Mouse (Mus musculus) fibroblast of lung, adult 2 months (primary cell): ENCODE results near the gene 2010111I01Rik.
A peak's percentile ranks its signal among the peaks of the same experiment; 100 is the strongest.
"Not testable (repeated sequence)": the region's sequence is repeated elsewhere in the genome, so short reads cannot be mapped to it uniquely, and the experiment has no call there.

Experiments
- DNase-seq: peaks from one replicate; pipeline ENCODE4 v3.0.0-alpha.2; 2011; ENCODE audit warnings: low read depth

The 2010111I01Rik gene

GRCm38 (mm10) chr13:62955997-62956396, 8.7 kb upstream of the 2010111I01Rik start:
- DNase-seq, result peak; percentile 40

GRCm38 (mm10) chr13:62956776-62957175, 7.9 kb upstream of the 2010111I01Rik start:
- no peak for DNase-seq

GRCm38 (mm10) chr13:62963358-62963757, 1.3 kb upstream of the 2010111I01Rik start:
- DNase-seq, result no peak

- DNase-seq, result no peak
Observed at GRCm38 (mm10) chr13:62968223-62968622, 3.5 kb downstream of the 2010111I01Rik start.

DNA sequence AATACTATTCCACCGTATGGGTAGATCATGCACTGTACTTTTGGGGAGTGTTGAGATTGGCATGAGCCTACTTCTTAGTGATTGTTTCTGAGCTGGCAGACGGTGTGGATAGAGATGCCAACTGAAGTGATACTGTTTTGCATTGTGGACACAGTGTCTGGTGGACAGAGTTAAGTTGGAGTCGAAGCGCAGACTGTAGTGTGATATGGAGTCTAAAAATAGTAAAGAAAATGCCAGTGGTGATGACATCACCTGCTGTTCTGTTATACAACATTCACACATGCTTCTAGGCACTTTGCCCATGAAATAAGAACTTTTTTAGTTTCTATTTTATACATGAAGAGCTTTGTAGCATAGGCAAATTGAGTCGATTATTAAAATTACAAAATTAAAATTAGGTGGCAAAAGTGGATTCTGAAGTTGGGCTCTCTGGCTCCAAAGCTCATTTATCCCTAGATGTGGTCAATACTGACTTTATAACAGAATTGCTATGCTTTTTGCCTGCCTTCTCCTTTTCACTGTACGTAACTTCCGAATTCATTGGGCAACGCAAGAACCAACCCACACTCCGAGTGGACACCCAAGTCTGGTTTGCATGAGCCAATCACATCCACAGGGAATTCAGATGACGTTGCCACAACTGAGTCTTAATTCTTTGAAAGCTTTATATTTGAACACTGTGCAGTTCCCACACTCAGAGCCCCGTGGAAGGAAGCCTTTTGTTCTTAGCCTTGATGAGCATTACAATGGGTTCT, 6.0 kb downstream of the 2010111I01Rik start:
- DNase-seq, result no peak

- DNase-seq, result no peak
Observed at GRCm38 (mm10) chr13:62972403-62972802, 7.7 kb downstream of the 2010111I01Rik start.

GRCm38 (mm10) chr13:62973111-62973510, 8.4 kb downstream of the 2010111I01Rik start:
- DNase-seq, result no peak

GRCm38 (mm10) chr13:62978104-62978503, 13.4 kb downstream of the 2010111I01Rik start:
- DNase-seq, result no peak

GRCm38 (mm10) chr13:62978784-62979183, 14.1 kb downstream of the 2010111I01Rik start:
- DNase-seq, result no peak

DNA sequence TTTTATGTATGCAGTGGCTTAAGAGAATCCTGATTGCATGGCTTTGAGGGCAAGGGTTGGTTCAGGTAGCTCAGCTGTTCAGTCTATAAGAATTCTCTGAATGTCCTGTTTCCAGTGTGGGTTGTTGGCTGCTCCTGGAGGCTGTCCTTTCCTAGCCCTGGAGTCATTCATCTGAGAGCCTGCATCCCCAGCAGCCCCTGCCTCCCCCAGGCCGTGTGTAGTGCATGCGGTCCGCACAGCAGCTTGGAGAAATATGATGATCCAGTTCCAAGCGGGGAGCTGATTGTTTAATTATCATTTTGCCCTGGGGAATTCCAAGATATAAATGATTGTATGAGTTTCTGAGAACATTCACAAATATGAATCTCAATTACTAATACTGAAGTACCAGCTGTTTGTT, 14.5 kb downstream of the 2010111I01Rik start:
- no peak for DNase-seq

GRCm38 (mm10) chr13:62980131-62980530, 15.4 kb downstream of the 2010111I01Rik start:
- DNase-seq, result no peak

DNA sequence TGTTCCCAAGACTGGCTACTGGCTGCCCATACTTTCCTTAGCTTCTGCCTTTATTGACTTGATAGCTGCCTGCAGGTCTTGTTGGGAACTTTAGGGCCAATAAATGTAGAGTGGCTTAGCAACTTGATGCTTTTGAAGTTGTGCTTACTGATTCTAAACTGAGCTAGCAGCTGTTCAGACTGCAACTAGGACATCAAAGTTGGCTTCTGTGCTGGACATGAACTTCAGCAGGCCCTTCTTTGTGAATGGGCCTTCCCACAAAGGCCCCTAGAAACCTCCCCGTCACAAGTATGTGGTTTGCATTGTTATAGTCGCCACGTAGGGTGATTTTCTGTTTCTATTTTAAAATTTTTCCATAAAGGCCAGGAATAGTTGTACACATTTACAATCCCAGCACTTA, 19.8 kb downstream of the 2010111I01Rik start:
- DNase-seq, result no peak

DNA sequence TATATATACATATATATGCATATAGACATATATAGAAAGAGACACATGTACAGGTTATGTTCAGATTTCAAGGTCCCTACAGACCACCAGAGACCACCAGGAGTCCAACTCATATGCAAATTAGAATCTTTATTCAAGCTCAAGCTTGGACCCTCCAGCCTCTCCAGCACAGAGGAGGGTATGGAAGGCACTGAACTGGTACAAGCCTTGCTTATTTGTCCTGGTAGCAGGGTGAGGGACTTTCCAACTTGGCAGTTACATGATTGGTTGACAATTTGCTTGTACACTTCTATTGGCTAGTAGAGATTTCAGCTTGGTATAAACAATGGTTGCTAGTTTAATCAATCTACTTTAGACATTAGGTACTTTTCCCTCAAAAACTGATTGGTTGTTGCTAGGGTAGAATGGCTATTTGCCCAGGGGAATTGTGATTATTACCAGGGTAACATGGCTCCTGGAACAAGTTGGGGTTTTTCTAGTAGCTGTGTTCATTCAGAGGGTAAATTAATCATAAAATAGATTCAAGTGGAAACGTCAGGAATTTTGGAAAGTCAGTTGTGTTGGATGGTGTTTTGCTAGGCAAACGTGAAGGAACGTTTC, 25.3 kb downstream of the 2010111I01Rik start:
- no peak for DNase-seq

DNA sequence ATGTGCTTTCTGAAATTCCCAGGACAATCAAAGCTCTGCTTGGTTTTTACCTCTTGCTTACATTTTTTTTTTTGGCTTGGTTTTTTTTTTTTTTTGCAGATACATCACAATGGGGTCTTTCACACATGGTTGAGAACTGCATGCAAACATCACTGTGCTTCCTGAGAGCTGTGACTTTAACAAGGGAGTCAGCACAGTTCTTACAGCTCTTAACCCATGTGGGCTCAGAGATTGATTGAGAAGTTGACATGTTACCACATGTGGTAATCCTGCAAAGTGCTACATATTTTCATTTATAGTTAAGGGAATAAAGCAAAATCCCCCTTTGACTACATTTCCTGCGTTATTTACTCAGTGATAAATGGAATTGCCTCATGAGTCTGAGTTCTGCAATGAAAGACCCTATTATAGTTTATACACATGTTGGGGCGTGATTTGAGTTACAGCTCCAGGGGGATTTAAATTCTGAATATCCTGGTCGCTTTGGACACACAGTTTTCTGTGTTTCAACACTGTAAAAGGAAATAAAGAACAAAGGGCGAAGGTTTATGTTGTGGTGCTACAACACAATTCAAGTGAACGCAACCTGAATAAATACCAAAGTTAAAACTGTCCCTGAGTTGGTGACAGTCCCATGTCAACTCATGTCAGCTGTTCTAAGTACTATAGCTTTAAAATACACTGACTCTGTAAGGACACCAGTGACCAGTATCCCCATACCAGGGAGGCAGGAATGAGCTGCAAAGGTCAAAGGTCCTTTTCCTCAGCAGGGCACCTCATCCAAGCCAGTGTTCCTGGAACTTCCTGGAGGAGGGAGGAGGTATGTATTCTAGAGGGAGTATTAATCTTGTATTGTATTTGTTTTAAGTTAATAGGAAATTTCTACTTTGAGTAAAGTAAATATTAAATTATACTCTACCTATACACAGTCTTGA, 29.1 kb downstream of the 2010111I01Rik start:
- no peak for DNase-seq

GRCm38 (mm10) chr13:62996767-62997166, 32.1 kb downstream of the 2010111I01Rik start:
- no peak for DNase-seq

DNA sequence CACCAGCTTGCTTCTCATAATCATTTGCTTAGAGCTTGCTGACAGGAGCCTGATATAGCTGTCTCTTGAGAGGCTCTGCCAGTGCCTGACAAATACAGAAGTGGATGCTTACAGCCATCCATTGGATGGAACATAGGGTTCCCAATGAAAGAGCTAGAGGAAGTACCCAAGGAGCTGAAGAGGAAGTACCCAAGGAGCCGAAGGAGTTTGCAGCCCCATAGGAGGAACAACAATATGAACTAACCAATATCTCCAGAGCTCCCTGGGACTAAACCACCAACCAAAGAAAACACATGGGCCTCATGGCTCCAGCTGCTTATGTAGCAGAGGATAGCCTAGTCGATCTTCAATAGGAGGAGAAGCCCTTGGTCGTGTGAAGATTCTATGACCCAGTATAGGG, 42.8 kb downstream of the 2010111I01Rik start:
- not testable (repeated sequence) for DNase-seq

DNA sequence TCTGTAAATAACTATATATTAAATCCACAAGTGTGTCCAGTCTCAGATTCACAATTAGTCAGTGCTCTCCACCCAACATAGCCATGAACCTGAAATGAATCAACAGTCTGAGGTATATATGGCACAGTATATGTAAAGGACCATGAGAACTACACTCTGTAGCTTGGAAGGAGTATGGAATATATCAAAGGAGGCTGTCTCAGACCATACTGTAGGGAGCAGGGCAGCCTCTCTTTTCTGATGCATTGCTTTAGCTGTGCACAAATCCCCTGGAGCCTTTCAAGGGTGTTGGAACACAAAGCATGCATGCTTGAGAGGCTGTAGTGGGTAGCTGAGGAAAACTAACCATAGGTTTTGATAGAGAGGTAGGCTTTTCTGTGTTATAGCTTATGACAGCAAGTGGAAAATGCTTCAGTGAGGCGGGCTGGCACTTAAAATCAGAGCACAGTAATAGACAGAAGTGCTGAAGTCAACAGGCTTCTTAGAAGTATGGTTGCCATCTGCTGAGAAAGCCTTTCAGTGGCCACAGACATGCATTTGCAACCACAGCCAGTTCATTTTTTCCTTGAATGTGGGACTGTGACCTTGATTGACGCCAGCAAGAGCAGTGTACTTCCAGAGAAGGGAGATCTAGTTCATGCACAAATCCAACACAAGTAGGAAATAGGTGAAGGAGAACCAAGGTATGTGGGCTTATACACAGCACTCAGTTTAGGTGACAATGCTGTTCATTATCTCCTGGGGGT, 45.8 kb downstream of the 2010111I01Rik start:
- DNase-seq, result peak; percentile 67

DNA sequence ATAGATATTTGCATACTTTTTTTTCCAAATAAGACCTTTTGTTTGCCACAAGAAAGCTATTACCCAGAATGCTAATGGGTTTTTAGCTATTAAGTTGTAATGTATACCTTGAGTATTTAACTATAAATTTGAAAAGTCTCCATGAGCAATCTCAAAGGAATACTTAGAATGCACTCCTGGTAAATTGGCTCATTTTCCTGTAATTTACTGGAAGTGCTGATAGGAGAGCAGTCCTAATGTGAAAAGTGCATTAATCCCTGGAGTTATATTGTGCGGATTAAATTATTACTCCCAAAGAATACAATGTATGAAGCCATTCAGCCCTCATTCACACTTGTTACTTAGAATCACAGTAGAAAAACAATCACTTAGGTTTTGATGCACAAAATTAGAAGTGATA, 49.7 kb downstream of the 2010111I01Rik start:
- no peak for DNase-seq

- DNase-seq, result no peak
Observed at GRCm38 (mm10) chr13:63015362-63015761, 50.7 kb downstream of the 2010111I01Rik start.

DNA sequence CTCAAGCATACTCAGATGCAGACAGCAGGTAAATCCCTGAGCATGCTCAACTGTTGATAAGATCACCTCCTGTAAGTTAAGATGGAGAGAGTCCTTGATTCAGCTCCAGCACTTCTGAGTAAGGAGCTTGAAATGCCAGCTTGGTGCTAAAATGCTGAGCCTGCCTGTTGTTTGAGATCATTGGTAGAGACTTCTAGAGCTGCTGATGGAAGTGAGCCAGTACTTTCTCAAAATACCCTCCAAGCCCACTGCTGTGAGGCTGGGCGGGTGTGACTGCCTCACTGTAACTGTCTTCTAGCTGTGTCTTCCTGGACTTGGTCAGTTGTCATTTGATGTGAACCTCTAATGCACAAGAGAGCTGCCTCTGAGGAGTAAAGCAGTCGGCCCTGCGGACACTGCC, 51.4 kb downstream of the 2010111I01Rik start:
- DNase-seq, result no peak

DNA sequence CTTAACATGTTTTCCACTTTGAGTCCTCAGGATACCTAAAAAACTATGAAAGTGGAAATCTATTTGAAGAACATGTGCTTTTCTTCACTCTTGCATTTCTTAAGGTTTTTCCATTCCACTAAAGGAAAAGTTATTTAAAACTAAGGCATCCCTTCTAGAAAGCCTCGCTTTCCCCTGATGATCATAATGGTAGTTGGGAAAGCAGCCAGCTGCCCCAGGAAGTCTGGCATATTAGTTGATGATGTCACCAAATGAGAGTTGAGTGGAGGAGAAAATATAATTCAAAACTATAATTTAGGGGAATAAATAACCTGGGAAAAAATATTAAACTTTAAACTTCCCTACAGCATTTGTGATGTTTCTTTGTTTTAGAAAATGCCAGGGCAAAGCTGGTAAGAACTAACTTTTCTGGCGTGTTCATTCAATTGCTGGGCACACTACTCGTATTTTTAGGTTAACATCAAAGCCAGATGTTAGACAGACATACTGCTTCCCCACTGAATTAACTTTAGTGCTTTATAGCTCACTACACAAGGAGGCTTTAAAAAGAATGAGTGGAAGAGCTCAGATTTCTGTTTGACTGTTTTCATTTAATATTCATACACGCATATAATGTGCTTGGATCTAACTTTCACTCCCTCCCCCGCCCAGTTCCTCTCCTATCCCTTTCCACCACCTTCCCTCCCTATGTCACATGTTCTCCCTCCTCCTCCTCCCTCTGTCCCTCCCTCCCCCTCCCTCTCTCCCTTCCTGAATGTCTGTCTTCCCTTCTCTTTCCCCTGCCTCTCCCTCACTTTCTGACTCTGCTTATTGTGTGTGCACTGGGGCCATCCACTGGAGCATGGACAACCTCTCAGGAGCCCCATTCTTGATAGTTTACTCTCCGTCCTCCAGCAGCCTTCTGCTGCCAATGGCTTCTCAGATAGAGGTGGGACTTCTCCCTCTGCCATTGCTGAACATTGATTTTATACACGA, 58.8 kb downstream of the 2010111I01Rik start:
- no peak for DNase-seq
